In genomic region chr11:113148198-113148537, GRCm38 (mm10) we compare ENCODE assay signal across 12 mouse cellular contexts.
DNase-seq lines count a peak whose midpoint lies in the region; ATAC-seq and TF ChIP-seq lines count a peak whose summit lies in the region.
"Had no signal": no experiment of that assay in that cellular context is flagged by ENCODE, and none has a peak within 500 bp of the region (broad histone marks: within the 10 kb centered on the region; RNA-seq: fewer than 3 reads in every experiment).

No protein-coding gene starts in this region.

- DNase-seq in hindbrain, embryonic 10.5 days (ENCODE audit: low spot score): no peak
- DNase-seq in hindbrain, embryonic 14.5 days (ENCODE audit: low spot score): no peak
- DNase-seq in lung, postnatal 25 days (ENCODE audit: low spot score): no peak
- no peak for DNase-seq in liver, postnatal 0 days
- no peak for DNase-seq in urinary bladder, postnatal 4 days (ENCODE audit: low spot score in 2 of 2)
- DNase-seq in adrenal gland, postnatal 25 days: no peak
- DNase-seq: B cell, adult 2 months; kidney, adult 8-10 months; retina, postnatal 1 day; thymus, postnatal 14 days had no signal

- H3K4me2 ChIP-seq in hindbrain, embryonic 14.5 days (replicated peaks): no peak overlapping the region
- peak overlapping the region; percentile 23 for H3K4me2 ChIP-seq in lung, embryonic 15.5 days
- peak overlapping the region; percentile 48 for H3K4me2 ChIP-seq in intestine, embryonic 15.5 days (replicated peaks)
- H3K4me2 ChIP-seq in liver, postnatal 0 days (ENCODE audit: low read depth, low read length): peak overlapping the region; percentile 4; the same call in 1 of the 2 replicates

- no peaks in the 10 kb centered on the region for H3K27me3 ChIP-seq in hindbrain, embryonic 10.5 days (ENCODE audit: insufficient read depth, poor library complexity, severe bottlenecking)
- no peaks in the 10 kb centered on the region for H3K27me3 ChIP-seq in hindbrain, embryonic 14.5 days (ENCODE audit: control insufficient read depth, insufficient read depth, low read length)
- H3K27me3 ChIP-seq in lung, embryonic 15.5 days: no peaks in the 10 kb centered on the region
- no peaks in the 10 kb centered on the region for H3K27me3 ChIP-seq in intestine, embryonic 15.5 days (replicated peaks)
- H3K27me3 ChIP-seq in liver, postnatal 0 days (ENCODE audit: insufficient read depth, low read length): no peaks in the 10 kb centered on the region

- ATAC-seq in hindbrain, embryonic 14.5 days (ENCODE audit: low FRiP score): no peak
- no peak for ATAC-seq in lung, embryonic 15.5 days (ENCODE audit: borderline replicate concordance, extremely low read depth, low FRiP score, low TSS enrichment)
- peak; percentile 65; the same call in 1 of the 2 replicates for ATAC-seq in intestine, embryonic 15.5 days
- ATAC-seq in liver, postnatal 0 days: no peak

- TF ChIP-seq CTCF in liver, postnatal 0 days (IDR thresholded peaks at IDR 0.05; ENCODE audit: low read depth): no peak

- no peak overlapping the region for H3K4me3 ChIP-seq in hindbrain, embryonic 10.5 days
- no peak overlapping the region for H3K4me3 ChIP-seq in hindbrain, embryonic 14.5 days (replicated peaks; ENCODE audit: low read length)
- H3K4me3 ChIP-seq in lung, embryonic 15.5 days: no peak overlapping the region
- H3K4me3 ChIP-seq in intestine, embryonic 15.5 days (replicated peaks): no peak overlapping the region
- H3K4me3 ChIP-seq in liver, postnatal 0 days (ENCODE audit: low read depth, low read length): no peak overlapping the region

- no peak overlapping the region for H3K9ac ChIP-seq in hindbrain, embryonic 14.5 days
- H3K9ac ChIP-seq in lung, embryonic 15.5 days: no peak overlapping the region
- no peak overlapping the region for H3K9ac ChIP-seq in intestine, embryonic 15.5 days
- H3K9ac ChIP-seq in liver, postnatal 0 days (replicated peaks): no peak overlapping the region

- no peaks in the 10 kb centered on the region for H3K9me3 ChIP-seq in hindbrain, embryonic 10.5 days
- no peaks in the 10 kb centered on the region for H3K9me3 ChIP-seq in hindbrain, embryonic 14.5 days (ENCODE audit: control insufficient read depth, low read length)
- no peaks in the 10 kb centered on the region for H3K9me3 ChIP-seq in lung, embryonic 15.5 days
- H3K9me3 ChIP-seq in intestine, embryonic 15.5 days: no peaks in the 10 kb centered on the region
- no peaks in the 10 kb centered on the region for H3K9me3 ChIP-seq in liver, postnatal 0 days (ENCODE audit: low read length)

- peaks cover 46% of the 10 kb centered on the region for H3K4me1 ChIP-seq in hindbrain, embryonic 10.5 days (replicated peaks)
- H3K4me1 ChIP-seq in hindbrain, embryonic 14.5 days (replicated peaks; ENCODE audit: control insufficient read depth, insufficient read depth, low read length): peaks cover 35% of the 10 kb centered on the region
- peaks cover 23% of the 10 kb centered on the region for H3K4me1 ChIP-seq in lung, embryonic 15.5 days
- H3K4me1 ChIP-seq in intestine, embryonic 15.5 days (replicated peaks): peaks cover 25% of the 10 kb centered on the region
- H3K4me1 ChIP-seq in liver, postnatal 0 days (ENCODE audit: insufficient read depth): 0 out of 2 replicates have a peak, but pooled peaks cover 2% of the 10 kb centered on the region

- TF ChIP-seq EP300 in liver, postnatal 0 days (IDR thresholded peaks at IDR 0.05; ENCODE audit: low read depth): no peak

- H3K36me3 ChIP-seq in hindbrain, embryonic 10.5 days: 0 out of 2 replicates have a peak, but pooled peaks cover 4% of the 10 kb centered on the region
- no peaks in the 10 kb centered on the region for H3K36me3 ChIP-seq in hindbrain, embryonic 14.5 days (replicated peaks; ENCODE audit: control insufficient read depth, insufficient read depth)
- H3K36me3 ChIP-seq in lung, embryonic 15.5 days: no peaks in the 10 kb centered on the region
- no peaks in the 10 kb centered on the region for H3K36me3 ChIP-seq in intestine, embryonic 15.5 days
- no peaks in the 10 kb centered on the region for H3K36me3 ChIP-seq in liver, postnatal 0 days (replicated peaks; ENCODE audit: insufficient read depth, low read length)

- H3K27ac ChIP-seq in hindbrain, embryonic 10.5 days: peak overlapping the region; percentile 66
- no peak overlapping the region for H3K27ac ChIP-seq in hindbrain, embryonic 14.5 days
- H3K27ac ChIP-seq in lung, embryonic 15.5 days: peak overlapping the region; percentile 70
- H3K27ac ChIP-seq in intestine, embryonic 15.5 days: peak overlapping the region; percentile 63
- H3K27ac ChIP-seq in liver, postnatal 0 days (ENCODE audit: low read depth): no peak overlapping the region

- WGBS in hindbrain, embryonic 10.5 days: 88% methylated on average over 9 of the region's 9 CpGs
- 91% methylated on average over 9 of the region's 9 CpGs for WGBS in hindbrain, embryonic 14.5 days
- WGBS in lung, embryonic 15.5 days: 59% methylated on average over 9 of the region's 9 CpGs
- 51% methylated on average over 9 of the region's 9 CpGs for whole genome bisulfite sequencing in intestine, embryonic 15.5 days
- 65% methylated on average over 9 of the region's 9 CpGs for WGBS in liver, postnatal 0 days (ENCODE audit: insufficient replicate concordance)

Comparison
In these comparisons a context has a peak if more than half of its experiments do, and no peak if none do; other contexts are left out.
1. H3K27ac ChIP-seq: peak in hindbrain, embryonic 10.5 days (single experiment), lung, embryonic 15.5 days (single experiment) and intestine, embryonic 15.5 days (single experiment); none in hindbrain, embryonic 14.5 days (single experiment) and liver, postnatal 0 days (single experiment).